In genomic region chr2:27743863-27744611, GRCm38 (mm10) we compare ENCODE assay signal across 15 mouse cellular contexts.
DNase-seq lines count a peak whose midpoint lies in the region; ATAC-seq and TF ChIP-seq lines count a peak whose summit lies in the region.
"Had no signal": no experiment of that assay in that cellular context is flagged by ENCODE, and none has a peak within 500 bp of the region (broad histone marks: within the 10 kb centered on the region; RNA-seq: fewer than 3 reads in every experiment).

No protein-coding gene starts in this region.

- H3K27me3 ChIP-seq in kidney, postnatal 0 days (ENCODE audit: insufficient read depth, low read length): no peaks in the 10 kb centered on the region
- no peaks in the 10 kb centered on the region for H3K27me3 ChIP-seq in E14TG2a.4 (ENCODE audit: insufficient read depth, low read length)
- no peaks in the 10 kb centered on the region for H3K27me3 ChIP-seq in limb, embryonic 13.5 days
- H3K27me3 ChIP-seq in forebrain, embryonic 12.5 days: no peaks in the 10 kb centered on the region; the same call in 1 of the 2 replicates
- H3K27me3 ChIP-seq: neural tube, embryonic 13.5 days had no signal

- DNase-seq in gastrocnemius, adult 2 months: no peak
- no peak for DNase-seq in gastrocnemius, postnatal 14 days
- no peak for DNase-seq in kidney, postnatal 0 days (ENCODE audit: low spot score)
- no peak for DNase-seq in kidney, adult 9 months
- DNase-seq in cerebellum, postnatal 4 days (ENCODE audit: low spot score in 2 of 2): no peak
- DNase-seq: adrenal gland, adult 8-10 months; cerebellum, postnatal 14 days; retina, postnatal 1 day; spleen, adult 18-20 months; thymus, adult 18-20 months had no signal

- H3K9ac ChIP-seq in kidney, postnatal 0 days (ENCODE audit: low read depth, low read length): no peak overlapping the region
- H3K9ac ChIP-seq in limb, embryonic 13.5 days: no peak overlapping the region
- H3K9ac ChIP-seq in forebrain, embryonic 12.5 days: no peak overlapping the region
- H3K9ac ChIP-seq: neural tube, embryonic 13.5 days had no signal

- H3K4me1 ChIP-seq in kidney, postnatal 0 days (replicated peaks; ENCODE audit: insufficient read depth, low read length): peaks cover 37% of the 10 kb centered on the region
- H3K4me1 ChIP-seq in E14TG2a.4 (replicated peaks; ENCODE audit: low read depth, low read length): peaks cover 74% of the 10 kb centered on the region
- peaks cover 67% of the 10 kb centered on the region for H3K4me1 ChIP-seq in limb, embryonic 13.5 days
- peaks cover 55% of the 10 kb centered on the region for H3K4me1 ChIP-seq in forebrain, embryonic 12.5 days

- WGBS in kidney, postnatal 0 days: 77% methylated on average over 7 of the region's 7 CpGs
- WGBS in limb, embryonic 13.5 days: 87% methylated on average over 7 of the region's 7 CpGs
- 85% methylated on average over 7 of the region's 7 CpGs for WGBS in forebrain, embryonic 12.5 days

- H3K4me3 ChIP-seq in gastrocnemius, adult 2 months: no peak overlapping the region
- H3K4me3 ChIP-seq in kidney, postnatal 0 days (replicated peaks; ENCODE audit: low read depth, low read length): no peak overlapping the region
- peak overlapping the region; percentile 23; the same call in 1 of the 2 replicates for H3K4me3 ChIP-seq in E14TG2a.4 (replicated peaks; ENCODE audit: low read length)
- H3K4me3 ChIP-seq in limb, embryonic 13.5 days: no peak overlapping the region
- H3K4me3 ChIP-seq in forebrain, embryonic 12.5 days (replicated peaks): no peak overlapping the region
- H3K4me3 ChIP-seq: erythroblast, embryonic 14.5 days; neural tube, embryonic 13.5 days had no signal

- TF ChIP-seq CTCF in gastrocnemius, adult 2 months (IDR thresholded peaks at IDR 0.05): no peak
- no peak for TF ChIP-seq CTCF in kidney, postnatal 0 days (IDR thresholded peaks at IDR 0.05; ENCODE audit: low read depth)
- no peak for TF ChIP-seq CTCF in E14TG2a.4 (conservative IDR thresholded peaks at IDR 0.05; ENCODE audit: low read length)

- intact Hi-C loops in gastrocnemius, adult 2 months (cut with DNase I): loop anchor here (5.0 kb wide), 1 partner anchor 67 kb away; the partner anchor contains the start of gene Rxra
- intact Hi-C loops in gastrocnemius, postnatal 14 days (cut with DNase I; ENCODE audit: low total_unique reads): no loop called here

- H3K4me2 ChIP-seq in kidney, postnatal 0 days (ENCODE audit: low read length): no peak overlapping the region
- no peak overlapping the region for H3K4me2 ChIP-seq in limb, embryonic 13.5 days (replicated peaks)
- no peak overlapping the region for H3K4me2 ChIP-seq in forebrain, embryonic 12.5 days
- H3K4me2 ChIP-seq: neural tube, embryonic 13.5 days had no signal

- ATAC-seq in kidney, postnatal 0 days (replicated peaks; ENCODE audit: low FRiP score, low read depth): no peak
- no peak for ATAC-seq in limb, embryonic 13.5 days (ENCODE audit: low FRiP score, low read depth)
- ATAC-seq in forebrain, embryonic 12.5 days (ENCODE audit: low FRiP score): no peak

- H3K9me3 ChIP-seq in kidney, postnatal 0 days (replicated peaks; ENCODE audit: low read length): no peaks in the 10 kb centered on the region
- no peaks in the 10 kb centered on the region for H3K9me3 ChIP-seq in E14TG2a.4 (ENCODE audit: low read length)
- H3K9me3 ChIP-seq in limb, embryonic 13.5 days: no peaks in the 10 kb centered on the region
- H3K9me3 ChIP-seq in forebrain, embryonic 12.5 days: no peaks in the 10 kb centered on the region
- H3K9me3 ChIP-seq: neural tube, embryonic 13.5 days had no signal

- H3K36me3 ChIP-seq in kidney, postnatal 0 days (ENCODE audit: insufficient read depth, low read length): peaks cover 18% of the 10 kb centered on the region; the same call in 1 of the 2 replicates
- peaks cover 14% of the 10 kb centered on the region for H3K36me3 ChIP-seq in E14TG2a.4 (ENCODE audit: insufficient read depth, low read length)
- H3K36me3 ChIP-seq in limb, embryonic 13.5 days: peaks cover 67% of the 10 kb centered on the region
- peaks cover 14% of the 10 kb centered on the region for H3K36me3 ChIP-seq in forebrain, embryonic 12.5 days (replicated peaks)

- H3K27ac ChIP-seq in gastrocnemius, adult 2 months: peak overlapping the region; percentile 78; the same call in 1 of the 2 replicates
- H3K27ac ChIP-seq in kidney, postnatal 0 days: peak overlapping the region; percentile 68; the same call in 1 of the 2 replicates
- peak overlapping the region; percentile 77 for H3K27ac ChIP-seq in limb, embryonic 13.5 days
- no peak overlapping the region for H3K27ac ChIP-seq in forebrain, embryonic 12.5 days
- H3K27ac ChIP-seq: neural tube, embryonic 13.5 days had no signal
